Mouse (Mus musculus) urinary bladder, postnatal 36 days (tissue): ENCODE results near the gene Camkv.

Source experiments
- DNase-seq, 2 experiments: peaks; one replicate each; pipeline ENCODE4 v3.0.0; 2022; ENCODE audit warnings: low spot score in 2 of 2, mixed read lengths in 1 of 2

Camkv gene

DNA sequence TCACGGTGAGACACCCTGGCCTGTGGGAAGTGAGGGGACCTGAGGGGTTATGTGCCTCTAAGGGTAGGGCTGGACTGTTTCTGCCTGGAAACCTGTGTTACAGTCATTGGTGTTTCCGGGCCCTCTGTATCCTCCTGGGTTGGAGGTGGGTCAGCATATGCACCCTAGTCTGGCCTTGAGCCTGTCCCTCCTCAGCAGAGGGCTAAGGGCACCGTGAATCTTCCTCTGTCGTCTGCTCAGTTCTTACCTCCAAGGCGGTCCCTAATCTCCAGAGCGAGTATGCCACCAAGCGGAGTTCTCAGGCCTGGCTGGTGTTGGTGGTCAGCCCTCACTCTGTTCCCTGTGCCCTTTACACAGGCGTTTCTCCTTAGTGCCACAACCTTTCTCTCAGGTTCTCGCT is 27.4 kb downstream of the Camkv start:
- DNase-seq = no peak

DNA sequence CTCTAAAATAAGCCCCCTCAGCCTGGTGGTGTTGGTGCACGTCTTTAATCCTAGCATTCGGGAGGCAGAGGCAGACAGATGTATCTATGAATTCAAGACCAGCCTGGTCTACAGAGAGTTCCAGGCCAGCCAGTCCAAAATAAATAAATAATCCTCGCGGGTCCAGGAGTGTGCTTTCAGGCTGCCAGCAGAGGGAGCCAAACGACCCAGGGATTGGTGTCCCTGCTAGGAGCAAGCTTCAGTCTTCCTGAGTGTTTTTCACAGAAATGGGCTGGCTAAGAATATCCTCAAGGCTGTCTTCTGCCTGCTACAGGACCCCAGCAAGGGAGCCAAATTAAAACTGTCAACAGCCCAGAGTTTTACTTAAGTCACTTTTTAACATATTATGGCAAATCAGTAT is 28.2 kb downstream of the Camkv start:
- peak; percentile 66 to 79 for DNase-seq

DNA sequence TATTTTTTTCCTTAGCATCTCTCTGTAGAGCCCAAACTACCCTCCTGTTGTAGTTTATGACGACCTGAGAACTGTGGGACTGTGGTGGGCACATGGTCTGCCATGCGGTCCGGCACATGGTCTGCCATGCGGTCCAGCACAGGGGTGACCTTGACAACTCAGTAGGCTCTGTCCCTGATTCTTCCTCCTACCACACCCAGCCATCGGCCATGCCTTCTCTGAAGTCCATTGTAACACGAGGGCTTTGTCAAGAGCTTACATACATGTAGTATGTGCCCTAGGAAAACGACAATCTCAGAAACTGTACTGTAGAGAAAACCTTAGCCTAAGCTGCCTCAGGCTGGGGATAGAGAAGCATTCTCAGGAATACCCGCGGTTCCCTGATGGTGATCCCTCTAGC is 29.2 kb downstream of the Camkv start:
- no peak for DNase-seq

DNA sequence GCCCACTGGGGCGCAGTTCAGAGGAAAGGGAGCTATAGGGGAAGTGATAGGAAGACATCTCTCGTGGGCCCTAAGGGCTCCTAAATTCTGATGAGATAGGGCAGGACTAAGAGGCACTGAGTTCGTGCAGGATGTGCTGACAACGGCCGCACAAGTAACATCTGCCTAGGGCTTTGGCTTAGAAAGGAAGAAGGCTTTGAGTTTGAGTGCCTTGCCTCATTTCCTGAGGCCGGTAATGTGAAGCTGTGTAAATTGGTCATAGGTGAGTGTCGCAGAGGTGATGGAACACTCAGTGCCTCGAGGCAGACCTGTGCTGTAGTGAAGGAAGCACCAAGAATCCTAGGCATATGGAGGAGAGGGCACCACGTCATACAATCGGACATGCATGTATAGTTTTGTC is 31.2 kb downstream of the Camkv start:
- no peak for DNase-seq

DNA sequence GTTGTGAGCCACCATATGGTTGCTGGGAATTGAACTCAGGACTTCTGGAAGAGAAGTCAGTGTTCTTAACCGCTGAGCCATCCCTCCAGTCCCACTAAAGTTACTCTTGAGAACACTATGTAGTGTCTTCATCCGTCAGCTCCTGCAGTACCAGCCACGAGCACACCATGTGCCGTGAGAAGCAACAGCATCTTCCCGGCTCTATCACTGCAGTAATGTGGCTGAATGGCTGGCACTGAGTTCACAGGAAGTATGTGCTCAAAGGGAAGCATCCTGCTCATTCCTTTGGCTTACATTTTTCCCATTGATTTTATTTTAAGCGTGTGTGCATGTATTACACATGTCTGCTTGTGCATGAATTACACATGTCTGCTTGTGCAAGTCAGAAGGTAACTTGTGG is 32.0 kb downstream of the Camkv start:
- DNase-seq = no peak

DNA sequence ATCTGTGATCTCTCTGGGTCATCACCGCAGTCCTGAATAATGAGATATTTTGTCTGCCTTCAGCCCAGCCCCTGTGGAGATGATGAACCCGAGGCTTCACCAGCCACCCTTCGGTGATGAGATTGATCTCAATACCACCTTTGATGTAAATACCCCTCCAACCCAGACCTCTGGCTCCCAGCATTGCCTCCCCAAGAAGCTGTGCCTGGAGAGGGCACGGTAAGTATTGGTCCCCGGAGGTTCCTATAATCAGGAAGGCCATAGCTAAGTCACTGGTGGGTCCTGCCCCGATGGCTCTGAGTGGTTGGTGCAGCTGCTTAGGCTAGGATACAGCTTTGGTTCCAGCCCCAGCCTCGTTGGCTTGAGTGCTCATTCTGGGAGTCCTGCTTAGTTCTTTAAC is 33.1 kb downstream of the Camkv start:
- no peak for DNase-seq

DNA sequence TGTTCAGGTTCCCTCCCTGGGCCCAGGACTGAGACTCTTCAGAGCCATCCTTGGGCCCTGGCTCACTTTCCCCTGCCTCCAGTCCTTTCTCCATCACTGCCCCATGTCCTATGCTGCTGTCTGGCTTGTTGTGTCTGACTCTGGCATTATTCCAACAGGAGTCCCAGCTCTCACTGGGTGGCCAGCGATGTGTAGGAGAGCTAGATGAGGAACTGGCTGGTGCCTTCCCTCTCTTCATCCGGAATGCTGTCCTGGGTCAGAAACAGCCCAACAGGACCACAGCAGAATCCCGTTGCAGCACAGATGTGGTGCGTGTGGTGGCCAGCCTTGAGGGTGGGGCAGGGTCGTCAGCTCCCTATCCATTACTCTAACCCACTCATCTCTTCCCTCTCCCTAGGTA is 34.8 kb downstream of the Camkv start:
- DNase-seq = no peak

DNA sequence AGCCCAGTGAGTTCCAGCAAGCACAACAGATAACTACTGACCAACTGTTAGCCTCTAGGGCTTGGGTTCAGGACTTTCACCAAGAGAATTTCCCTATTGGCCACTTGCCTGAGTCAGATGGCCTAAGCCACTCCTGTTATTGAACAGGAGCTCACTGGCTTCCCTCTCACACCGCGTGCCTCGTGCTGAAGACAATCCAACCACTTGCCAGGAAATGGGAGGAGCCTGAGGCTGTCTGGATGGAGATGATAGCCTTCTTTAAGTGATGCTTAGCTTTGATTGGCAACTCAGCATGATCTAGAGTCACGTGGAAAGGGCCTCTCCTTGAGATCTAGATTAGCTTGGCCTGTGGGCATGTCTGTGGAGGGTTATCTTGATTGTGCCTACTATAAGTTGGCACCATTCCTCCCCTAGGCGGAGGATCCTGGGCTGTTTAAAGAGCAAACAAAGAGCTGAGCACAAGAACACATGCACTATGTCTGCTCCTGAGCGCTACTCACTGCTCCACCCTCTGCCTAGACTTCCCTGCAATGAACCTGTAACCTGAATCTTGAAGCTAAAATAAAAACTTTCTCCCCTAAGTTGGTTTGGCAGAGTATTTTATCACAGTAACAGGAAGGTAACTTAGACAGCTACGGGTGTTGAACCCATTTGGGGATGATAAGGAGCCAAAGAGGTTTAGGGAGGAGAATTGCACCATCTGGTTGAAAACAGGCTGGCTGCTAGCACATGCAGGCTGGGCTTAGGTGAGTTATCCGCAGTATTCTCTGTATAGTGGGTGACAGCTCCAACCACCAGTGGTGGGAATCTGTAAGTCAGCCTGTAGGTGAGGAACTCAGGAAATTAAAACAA is 36.4 kb downstream of the Camkv start:
- no peak for DNase-seq

DNA sequence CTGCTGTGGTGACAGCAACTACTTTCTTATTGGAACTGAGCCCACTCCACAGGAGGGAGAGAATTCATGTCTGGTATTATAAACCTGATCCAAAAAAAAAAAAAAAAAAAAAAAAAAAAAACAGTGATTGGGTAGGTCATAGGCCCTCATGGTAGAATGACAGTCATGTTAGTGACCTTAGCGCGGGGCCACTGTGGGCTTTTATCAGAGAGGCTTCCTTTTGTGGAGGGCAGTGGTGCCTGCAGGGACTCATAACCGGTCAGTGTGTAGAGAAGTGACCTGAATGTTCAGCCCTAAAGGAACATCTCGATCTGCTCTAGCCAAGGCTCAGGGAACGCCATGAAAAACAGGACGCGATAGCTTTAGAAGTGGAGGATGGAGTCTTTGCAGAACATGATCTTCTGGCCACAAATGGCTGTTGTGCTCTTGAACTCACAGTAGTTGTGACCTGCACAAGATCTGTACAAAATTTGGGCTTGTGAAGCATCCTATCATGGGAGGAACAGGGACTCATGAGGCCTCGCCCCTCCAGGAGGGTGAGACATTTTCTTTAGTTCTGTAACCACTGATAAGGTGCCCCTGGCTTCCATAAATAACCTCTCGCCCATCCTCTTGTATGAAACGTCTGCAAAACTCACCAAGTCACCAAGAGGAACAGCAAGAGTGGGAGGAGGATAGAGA is 39.2 kb downstream of the Camkv start:
- DNase-seq = no peak

DNA sequence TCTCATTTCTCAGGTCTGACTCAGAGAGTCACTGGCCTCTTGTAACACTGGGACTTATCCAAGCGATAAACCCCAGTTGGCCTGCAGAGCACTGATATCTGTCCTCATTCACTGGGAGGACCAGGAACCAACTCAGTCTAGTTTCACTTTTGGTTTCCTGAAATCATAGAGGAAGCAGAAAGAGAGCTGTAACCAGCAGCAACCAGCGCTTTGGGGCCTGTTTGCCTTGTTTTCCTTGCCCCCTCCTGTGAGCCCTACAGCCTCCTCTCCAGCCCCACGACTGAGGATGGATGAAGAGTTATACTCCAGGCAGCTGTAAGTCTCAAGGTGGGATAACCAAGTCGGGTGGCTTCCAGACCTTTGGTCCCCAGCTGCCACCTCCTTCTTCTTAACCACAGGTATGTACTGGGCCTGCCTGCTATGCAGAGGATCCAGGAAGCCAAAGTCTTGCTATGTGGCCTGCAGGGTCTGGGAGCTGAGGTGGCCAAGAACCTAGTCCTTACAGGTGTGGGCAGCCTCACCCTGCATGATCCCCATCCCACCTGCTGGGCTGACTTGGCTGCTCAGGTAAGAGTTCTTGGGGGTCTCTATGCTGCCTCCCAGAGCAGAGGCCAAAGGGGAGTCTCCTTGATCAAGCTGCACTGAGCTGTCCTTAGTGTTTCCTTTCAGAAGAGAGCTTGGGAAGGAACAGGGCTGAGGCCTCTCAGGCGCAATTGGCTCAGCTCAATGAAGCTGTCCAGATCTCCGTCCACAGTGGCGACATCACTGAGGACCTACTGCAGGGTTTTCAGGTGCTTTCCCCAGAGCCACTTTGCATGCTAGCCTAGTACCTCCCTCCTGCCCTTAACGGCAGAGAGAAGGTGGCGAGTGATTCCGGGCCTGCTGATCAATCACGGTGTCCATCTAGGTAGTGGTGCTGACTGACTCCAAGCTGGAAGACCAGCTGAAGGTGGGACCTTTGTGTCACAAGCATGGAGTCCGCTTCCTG is 40.2 kb downstream of the Camkv start, which contains the start of gene Uba7:
Uba7 (plus strand) TSS at position 107 of the 988 bp plus-strand sequence.
- peak; percentile 26 to 27 for DNase-seq

DNA sequence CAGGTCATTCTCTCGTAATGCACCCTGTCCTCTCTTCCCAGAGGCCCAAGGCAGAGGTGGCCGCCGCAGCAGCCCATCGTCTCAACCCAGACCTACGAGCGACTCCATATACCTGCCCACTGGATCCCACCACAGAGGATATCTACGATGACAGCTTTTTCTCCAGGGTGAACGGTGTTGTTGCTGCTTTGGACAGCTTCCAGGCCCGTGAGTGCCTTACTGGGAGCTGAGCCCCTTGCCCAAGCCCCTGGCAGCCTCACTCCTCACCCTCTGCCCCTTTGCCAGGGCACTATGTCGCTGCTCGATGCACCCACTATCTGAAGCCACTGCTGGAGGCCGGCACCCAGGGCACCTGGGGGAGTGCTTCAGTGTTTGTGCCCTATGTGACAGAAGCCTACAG is 43.3 kb downstream of the Camkv start:
- DNase-seq = no peak

DNA sequence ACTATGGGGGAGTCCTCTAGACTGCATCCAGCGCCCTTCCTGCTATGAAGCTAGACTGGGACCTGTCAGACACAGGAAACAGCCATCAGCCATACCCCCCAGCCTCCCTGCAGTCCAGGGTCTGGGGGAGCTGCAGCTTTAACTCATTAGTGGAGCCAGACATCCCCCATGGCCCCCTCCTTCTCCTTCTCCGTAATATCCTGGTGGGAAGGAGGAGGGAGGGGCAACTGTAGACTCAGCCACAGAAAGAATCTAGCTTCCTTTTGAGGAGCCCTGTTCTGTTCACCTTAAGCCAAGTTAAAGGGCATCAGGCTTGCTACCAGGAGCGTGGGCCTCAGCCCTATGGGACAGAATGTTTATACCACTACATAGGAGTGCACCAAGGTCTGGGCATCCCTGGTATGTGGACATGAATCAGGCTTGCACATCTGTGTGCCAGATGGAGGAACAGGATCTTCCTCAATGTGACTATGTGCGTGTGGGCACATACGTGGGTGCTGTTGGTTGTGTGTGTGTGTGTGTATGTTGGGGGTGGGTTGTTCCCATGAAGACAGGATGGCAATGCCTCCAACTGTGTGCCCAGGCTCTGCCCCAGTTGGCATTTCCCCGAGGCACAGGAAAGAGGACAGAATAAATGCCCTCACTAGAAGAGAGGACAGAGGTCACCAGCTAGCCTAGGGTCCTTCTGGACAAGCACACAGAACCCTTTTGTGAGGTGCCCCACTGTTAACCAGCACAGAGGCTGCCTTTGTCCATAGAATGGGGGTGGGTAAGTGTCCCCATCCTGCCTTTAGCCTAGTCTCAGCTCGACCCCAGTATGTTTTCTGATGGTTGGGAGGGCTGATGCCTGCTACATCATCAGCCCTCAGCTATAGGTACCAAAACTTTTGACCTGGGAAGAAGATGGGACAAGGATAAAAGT is 46.5 kb downstream of the Camkv start:
- no peak for DNase-seq

DNA sequence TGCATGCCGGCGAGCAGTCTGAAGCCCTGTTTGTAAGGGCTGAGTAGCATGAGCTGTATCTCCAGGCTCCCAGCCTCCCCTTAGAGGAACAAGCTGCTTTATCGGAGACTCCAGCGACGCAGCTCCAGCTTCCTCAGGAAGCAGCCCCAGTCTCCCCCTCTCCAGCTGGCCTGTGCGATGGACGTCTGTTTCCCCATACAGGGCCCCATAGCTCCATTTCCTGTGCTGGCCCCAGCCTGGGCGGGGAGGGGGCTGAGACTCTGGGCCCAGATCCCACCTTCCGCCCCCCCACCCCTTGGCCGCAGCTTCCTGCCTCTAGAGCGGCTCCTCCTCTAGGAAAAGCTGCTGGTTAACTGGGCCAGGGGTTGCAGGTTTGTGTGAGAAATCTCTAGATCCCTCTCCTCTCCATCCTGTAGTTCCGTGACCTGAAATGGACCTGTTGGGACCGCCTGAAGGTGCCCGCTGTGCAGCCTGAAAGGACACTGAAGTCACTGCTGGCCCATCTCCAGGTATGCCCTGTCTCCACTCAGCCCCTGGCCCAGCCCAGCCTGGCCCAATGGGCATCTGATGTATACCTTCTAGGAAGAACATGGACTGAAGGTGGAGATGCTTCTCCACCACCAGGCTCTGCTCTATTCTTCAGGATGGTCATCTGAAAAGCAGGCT is 47.3 kb downstream of the Camkv start, which contains the start of gene Gm20661:
Gm20661 (plus strand) TSS at position 378 of the 666 bp plus-strand sequence.
- peak in 1 of 2 experiments; percentile 63 for DNase-seq

DNA sequence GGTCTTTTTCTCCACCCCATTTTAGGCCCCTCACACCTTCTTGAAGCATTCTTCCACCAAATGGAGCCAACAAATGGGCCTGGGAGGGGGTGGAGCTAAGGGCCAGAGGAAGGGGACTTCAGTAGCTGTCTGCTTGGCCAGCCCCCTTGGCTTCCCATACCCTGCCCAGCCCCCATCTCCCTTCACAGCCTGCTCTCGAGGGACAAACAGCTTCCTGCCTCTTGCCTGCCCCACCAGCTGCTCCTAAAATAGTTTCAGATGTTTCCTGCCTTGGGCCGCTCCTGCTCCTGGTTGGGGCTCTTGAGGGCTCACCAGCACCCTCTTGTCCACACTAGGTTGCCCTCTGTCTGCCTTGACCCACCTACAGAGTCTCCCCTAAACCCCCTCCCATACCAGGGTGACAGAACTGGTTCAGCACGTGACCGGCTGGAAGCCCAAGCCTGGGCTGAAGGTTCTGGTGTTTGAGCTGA is 48.0 kb downstream of the Camkv start:
- peak in 1 of 2 experiments; percentile 68 for DNase-seq

DNA sequence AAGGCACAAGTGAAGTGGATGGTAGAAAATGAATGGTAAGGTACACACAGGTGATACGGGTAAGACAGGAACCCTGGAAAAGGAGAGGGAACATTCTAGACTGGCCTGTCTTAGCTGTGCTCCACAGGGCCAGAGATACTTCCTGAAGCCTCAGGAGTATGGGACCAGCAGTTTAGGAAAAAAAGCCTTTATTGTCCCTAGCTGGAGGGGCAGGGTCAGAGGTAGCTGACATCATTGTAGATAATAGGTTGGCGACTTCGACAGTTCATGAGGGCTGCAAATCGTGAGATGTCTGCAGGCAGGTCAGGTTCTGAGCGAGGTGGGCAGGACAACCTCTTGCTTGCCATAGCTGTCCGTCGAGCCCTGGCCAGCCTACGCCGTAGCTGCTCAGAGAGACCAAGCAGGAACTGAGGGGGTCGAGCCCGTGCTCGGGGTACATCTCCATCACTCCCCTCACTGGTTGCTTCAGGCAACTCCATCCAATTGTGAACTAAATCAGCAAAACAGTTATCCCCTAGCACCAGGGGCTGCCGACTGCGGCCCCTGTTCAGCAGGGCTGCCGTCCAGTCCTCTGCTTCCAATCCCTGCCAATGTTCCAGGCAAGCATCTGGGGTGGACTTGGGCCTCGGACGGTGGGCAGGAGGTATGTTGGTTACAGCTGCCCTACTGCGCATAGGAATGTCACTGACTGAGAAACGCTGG is 48.7 kb downstream of the Camkv start:
- no peak for DNase-seq

DNA sequence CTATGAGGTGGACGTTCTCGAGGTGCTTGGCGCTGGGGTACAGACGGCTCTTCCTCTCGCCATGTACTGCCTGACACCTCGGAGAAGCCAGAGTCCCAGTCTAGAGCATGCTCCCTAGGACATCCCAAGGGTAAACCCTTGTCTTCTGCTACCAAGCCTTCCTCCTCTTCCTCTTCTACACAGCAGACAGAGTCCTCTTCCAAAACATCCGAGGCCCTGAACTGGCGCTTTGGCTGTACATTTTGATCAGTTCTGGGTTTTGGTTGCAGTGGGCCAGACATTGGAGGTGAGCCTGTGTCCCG is 49.2 kb downstream of the Camkv start:
- DNase-seq = no peak

DNA sequence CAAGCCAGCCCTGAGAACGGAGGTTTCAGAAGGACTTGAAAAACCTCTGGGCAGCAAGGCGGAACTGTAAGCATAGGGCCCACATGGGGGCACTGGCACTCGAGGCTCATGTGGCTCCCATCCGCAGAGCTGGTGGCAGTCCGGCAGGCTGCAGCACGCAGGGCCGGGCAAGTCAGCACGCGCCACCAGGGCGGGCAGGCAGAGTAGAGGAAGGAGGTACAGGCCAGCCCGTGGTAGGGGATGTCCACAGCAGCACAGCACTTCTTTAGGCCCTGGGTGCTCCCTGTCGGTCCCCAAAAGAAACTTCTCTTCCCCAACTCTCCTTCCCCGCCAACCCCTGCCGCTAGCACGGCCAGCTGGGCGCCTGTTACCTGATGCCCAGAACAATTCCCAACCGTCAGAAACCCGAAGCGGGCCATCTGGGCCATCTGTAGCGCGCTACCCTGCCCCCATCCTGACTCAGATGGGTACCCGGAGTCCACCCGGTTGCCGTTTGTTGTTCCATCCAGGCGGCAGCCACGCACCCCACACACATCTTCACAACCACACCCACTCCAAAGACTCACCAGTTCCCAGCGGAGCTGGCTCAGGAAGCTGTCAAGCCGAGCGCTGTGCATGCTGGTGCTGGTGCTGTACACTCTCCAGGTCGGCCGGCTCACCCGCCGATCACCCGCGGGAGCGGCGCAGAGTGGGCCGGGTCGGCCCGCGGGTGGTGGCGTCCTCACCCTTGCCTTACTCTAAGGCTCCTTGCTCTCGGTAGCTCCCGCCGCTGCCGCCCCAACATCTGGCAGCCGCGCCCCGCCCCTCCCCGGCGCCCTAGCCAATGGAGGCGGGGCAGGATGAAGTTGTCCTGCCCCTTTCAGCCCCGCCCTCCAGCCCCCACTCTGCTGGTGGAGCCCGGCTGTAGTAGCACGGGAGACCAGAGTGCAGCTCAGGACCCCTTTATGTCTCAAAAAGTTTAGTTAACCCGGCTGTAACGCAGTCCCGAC is 50.0 kb downstream of the Camkv start, which contains the start of gene Inka1:
Inka1 (minus strand) TSS at position 749 of the 989 bp plus-strand sequence.
- DNase-seq = peak; percentile 85 to 88

DNA sequence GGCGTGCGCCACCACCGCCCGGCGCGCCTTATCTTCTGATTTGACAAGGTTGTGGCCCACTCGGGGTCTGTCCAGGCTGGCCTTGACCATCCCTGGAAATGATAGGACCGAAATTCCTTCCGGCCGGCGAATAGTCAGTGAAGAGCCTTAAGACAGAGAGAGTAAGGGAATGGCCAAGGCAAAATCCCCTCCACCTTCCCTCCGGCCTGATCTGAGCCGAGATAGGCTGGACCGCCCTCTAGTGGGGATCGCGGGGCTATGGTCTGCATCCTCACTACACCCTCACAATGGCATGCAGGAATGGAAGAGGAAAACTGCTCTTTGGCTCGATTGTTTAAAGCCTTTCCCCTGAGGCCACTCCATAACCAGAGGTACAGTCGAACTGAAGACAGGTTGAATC is 50.9 kb downstream of the Camkv start:
- DNase-seq = peak; percentile 56 to 80
